In genomic region chr8:91444636-91445410, GRCm38 (mm10) we compare ENCODE assay signal across 14 mouse cellular contexts.
DNase-seq lines count a peak whose midpoint lies in the region; ATAC-seq and TF ChIP-seq lines count a peak whose summit lies in the region.
"Had no signal": no experiment of that assay in that cellular context is flagged by ENCODE, and none has a peak within 500 bp of the region (broad histone marks: within the 10 kb centered on the region; RNA-seq: fewer than 3 reads in every experiment).

No protein-coding gene starts in this region.

- peak overlapping the region; percentile 30; the same call in 1 of the 2 replicates for H3K27ac ChIP-seq in hindbrain, embryonic 12.5 days
- H3K27ac ChIP-seq in hindbrain, embryonic 14.5 days: no peak overlapping the region
- H3K27ac ChIP-seq in limb, embryonic 13.5 days: peak overlapping the region; percentile 81
- H3K27ac ChIP-seq in hindbrain, postnatal 0 days: no peak overlapping the region
- H3K27ac ChIP-seq: neural tube, embryonic 13.5 days had no signal

- H3K4me2 ChIP-seq in hindbrain, embryonic 12.5 days (replicated peaks): no peak overlapping the region
- H3K4me2 ChIP-seq in hindbrain, embryonic 14.5 days (replicated peaks): no peak overlapping the region
- no peak overlapping the region; the same call in 1 of the 2 replicates for H3K4me2 ChIP-seq in limb, embryonic 13.5 days (replicated peaks)
- H3K4me2 ChIP-seq in hindbrain, postnatal 0 days (ENCODE audit: low read depth, low read length): no peak overlapping the region
- H3K4me2 ChIP-seq: neural tube, embryonic 13.5 days had no signal

- no peaks in the 10 kb centered on the region for H3K27me3 ChIP-seq in hindbrain, embryonic 12.5 days
- no peaks in the 10 kb centered on the region for H3K27me3 ChIP-seq in hindbrain, embryonic 14.5 days (ENCODE audit: control insufficient read depth, insufficient read depth, low read length)
- no peaks in the 10 kb centered on the region for H3K27me3 ChIP-seq in limb, embryonic 13.5 days
- no peaks in the 10 kb centered on the region for H3K27me3 ChIP-seq in hindbrain, postnatal 0 days (ENCODE audit: insufficient read depth, low read length)
- H3K27me3 ChIP-seq: neural tube, embryonic 13.5 days; Patski had no signal

- no peak for DNase-seq in hindbrain, embryonic 14.5 days (ENCODE audit: low spot score)
- DNase-seq in embryo, embryonic 11 days: peak; percentile 64
- peak; percentile 88 for DNase-seq in kidney, adult 9 months
- DNase-seq in urinary bladder, adult 18-20 months (ENCODE audit: low spot score in 2 of 2): no peak
- DNase-seq in hindbrain, postnatal 0 days (ENCODE audit: low spot score): no peak
- no peak for DNase-seq in ovary, postnatal 10 days (ENCODE audit: low spot score)
- DNase-seq: adrenal gland, adult 8-10 months; cerebellum, adult 11 months; lung, adult 2 months had no signal

- no peak overlapping the region for H3K4me3 ChIP-seq in hindbrain, embryonic 12.5 days
- H3K4me3 ChIP-seq in hindbrain, embryonic 14.5 days (replicated peaks; ENCODE audit: low read length): no peak overlapping the region
- H3K4me3 ChIP-seq in limb, embryonic 13.5 days: no peak overlapping the region
- no peak overlapping the region for H3K4me3 ChIP-seq in hindbrain, postnatal 0 days (ENCODE audit: low read length)
- H3K4me3 ChIP-seq: neural tube, embryonic 13.5 days had no signal

- no peak for ATAC-seq in hindbrain, embryonic 12.5 days (ENCODE audit: low FRiP score)
- ATAC-seq in hindbrain, embryonic 14.5 days (ENCODE audit: low FRiP score): no peak
- ATAC-seq in limb, embryonic 13.5 days (ENCODE audit: low FRiP score, low read depth): peak; percentile 63; the same call in 1 of the 2 replicates
- ATAC-seq in hindbrain, postnatal 0 days: no peak
- ATAC-seq: intestine, embryonic 16.5 days had no signal

- TF ChIP-seq CTCF in hindbrain, postnatal 0 days (IDR thresholded peaks at IDR 0.05; ENCODE audit: low read depth): no peak

- H3K4me1 ChIP-seq in hindbrain, embryonic 12.5 days: peaks cover 6% of the 10 kb centered on the region; the same call in 1 of the 2 replicates
- H3K4me1 ChIP-seq in hindbrain, embryonic 14.5 days (replicated peaks; ENCODE audit: control insufficient read depth, insufficient read depth, low read length): no peaks in the 10 kb centered on the region
- peaks cover 37% of the 10 kb centered on the region for H3K4me1 ChIP-seq in limb, embryonic 13.5 days
- H3K4me1 ChIP-seq in hindbrain, postnatal 0 days (ENCODE audit: insufficient read depth, low read length): no peaks in the 10 kb centered on the region

- 74% methylated on average over 11 of the region's 11 CpGs for WGBS in hindbrain, embryonic 12.5 days
- WGBS in hindbrain, embryonic 14.5 days: 75% methylated on average over 11 of the region's 11 CpGs
- 31% methylated on average over 11 of the region's 11 CpGs for WGBS in limb, embryonic 13.5 days
- 76% methylated on average over 11 of the region's 11 CpGs for WGBS in hindbrain, postnatal 0 days

- H3K36me3 ChIP-seq in hindbrain, embryonic 12.5 days: peaks cover 2% of the 10 kb centered on the region; the same call in 1 of the 2 replicates
- no peaks in the 10 kb centered on the region for H3K36me3 ChIP-seq in hindbrain, embryonic 14.5 days (replicated peaks; ENCODE audit: control insufficient read depth, insufficient read depth)
- 0 out of 2 replicates have a peak, but pooled peaks cover 3% of the 10 kb centered on the region for H3K36me3 ChIP-seq in limb, embryonic 13.5 days
- no peaks in the 10 kb centered on the region for H3K36me3 ChIP-seq in hindbrain, postnatal 0 days (ENCODE audit: insufficient read depth, low read length)

- H3K9me3 ChIP-seq in hindbrain, embryonic 12.5 days (replicated peaks): no peaks in the 10 kb centered on the region
- H3K9me3 ChIP-seq in hindbrain, embryonic 14.5 days (ENCODE audit: control insufficient read depth, low read length): no peaks in the 10 kb centered on the region
- no peaks in the 10 kb centered on the region for H3K9me3 ChIP-seq in limb, embryonic 13.5 days
- H3K9me3 ChIP-seq in hindbrain, postnatal 0 days (ENCODE audit: low read length): no peaks in the 10 kb centered on the region
- H3K9me3 ChIP-seq: neural tube, embryonic 13.5 days had no signal

- no peak overlapping the region for H3K9ac ChIP-seq in hindbrain, embryonic 12.5 days
- no peak overlapping the region for H3K9ac ChIP-seq in hindbrain, embryonic 14.5 days
- no peak overlapping the region for H3K9ac ChIP-seq in limb, embryonic 13.5 days
- no peak overlapping the region for H3K9ac ChIP-seq in hindbrain, postnatal 0 days (replicated peaks; ENCODE audit: low read length)
- H3K9ac ChIP-seq: neural tube, embryonic 13.5 days had no signal

Comparison
In these comparisons a context has a peak if more than half of its experiments do, and no peak if none do; other contexts are left out.
1. H3K27ac ChIP-seq: peak in hindbrain, embryonic 12.5 days (single experiment) and limb, embryonic 13.5 days (single experiment); none in hindbrain, embryonic 14.5 days (single experiment) and hindbrain, postnatal 0 days (single experiment).
2. DNase-seq: peak in embryo, embryonic 11 days (single experiment) and kidney, adult 9 months (single experiment); none in hindbrain, embryonic 14.5 days (single experiment), urinary bladder, adult 18-20 months (0 of 2), hindbrain, postnatal 0 days (single experiment) and ovary, postnatal 10 days (single experiment).